Mouse (Mus musculus) hematopoietic multipotent progenitor cell, adult 10-12 weeks (in vitro differentiated cells): ENCODE data around the gene Atp2a1. TPM values are rescaled to one million over a fixed set of nuclear protein-coding genes. Genes with fewer than 3 reads are reported as not detected.

Experiments used
- polyA plus RNA-seq: library from polyadenylated mRNA; stranded (reverse); fragments of >175 nt; gene quantifications from 2 replicates; pipeline ENCODE4 v1.2.3, GENCODE M21; 2012; ENCODE audit warnings: low replicate concordance

Gene Atp2a1
- 0.20 and 0.94 TPM in 2 replicates for polyA plus RNA-seq

DNA sequence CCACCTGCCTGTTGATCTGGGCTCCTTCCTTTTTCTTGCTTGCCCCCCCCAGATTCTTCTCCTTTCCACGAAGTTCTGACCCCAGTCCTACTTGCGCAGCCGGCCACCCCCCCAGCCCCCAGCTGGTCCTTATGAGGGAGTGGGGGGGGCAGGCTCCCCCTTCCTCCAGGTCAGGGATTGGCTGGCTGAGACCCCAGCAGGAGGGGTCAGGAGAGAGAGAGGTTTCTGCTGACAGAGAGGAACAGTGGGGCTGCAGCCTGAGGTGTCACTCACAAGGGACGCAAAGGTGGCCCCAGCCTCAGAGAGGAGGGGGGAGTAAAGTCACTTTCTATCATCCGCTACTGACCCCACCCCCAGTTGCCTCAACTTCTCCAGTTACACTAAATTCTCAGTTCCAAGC, at the start of gene Atp2a1:
Gene Atp2a1 (minus strand): TSS at position 105 of the 400 bp plus-strand sequence.

DNA sequence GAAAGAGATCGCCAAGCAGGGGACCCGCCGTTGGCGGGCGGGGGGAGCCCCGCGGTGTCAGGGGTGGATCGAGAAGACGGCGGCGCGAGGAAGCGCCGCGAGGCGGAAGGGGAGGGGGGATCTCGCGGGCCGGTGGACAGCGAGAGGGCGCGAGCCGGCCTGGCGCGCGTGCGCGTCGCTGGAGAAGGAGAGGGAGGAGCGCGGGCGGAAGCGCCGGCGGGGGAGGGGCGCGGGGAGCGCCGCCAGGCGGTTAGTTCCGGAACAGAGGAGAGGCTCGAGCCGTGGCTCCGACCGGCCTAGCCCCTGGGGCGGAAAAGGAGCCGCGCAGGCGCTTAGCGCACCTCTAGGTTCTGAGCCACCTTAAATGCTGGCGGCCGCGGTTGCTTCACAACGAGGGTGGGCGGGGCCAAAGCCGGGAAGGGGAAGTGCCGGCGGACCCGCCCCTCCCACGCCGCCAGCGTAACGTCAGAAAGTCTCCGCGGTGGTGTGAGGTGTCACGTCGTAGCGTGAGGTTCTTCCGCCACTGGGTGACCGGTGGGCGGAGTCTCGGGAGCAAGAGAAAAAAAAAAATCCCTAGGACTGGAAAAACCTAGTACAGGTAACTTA, 40.5 kb upstream of the Atp2a1 start, which contains the start of gene Atxn2l:
Gene Atxn2l (minus strand): TSS at position 165 of the 606 bp plus-strand sequence.

DNA sequence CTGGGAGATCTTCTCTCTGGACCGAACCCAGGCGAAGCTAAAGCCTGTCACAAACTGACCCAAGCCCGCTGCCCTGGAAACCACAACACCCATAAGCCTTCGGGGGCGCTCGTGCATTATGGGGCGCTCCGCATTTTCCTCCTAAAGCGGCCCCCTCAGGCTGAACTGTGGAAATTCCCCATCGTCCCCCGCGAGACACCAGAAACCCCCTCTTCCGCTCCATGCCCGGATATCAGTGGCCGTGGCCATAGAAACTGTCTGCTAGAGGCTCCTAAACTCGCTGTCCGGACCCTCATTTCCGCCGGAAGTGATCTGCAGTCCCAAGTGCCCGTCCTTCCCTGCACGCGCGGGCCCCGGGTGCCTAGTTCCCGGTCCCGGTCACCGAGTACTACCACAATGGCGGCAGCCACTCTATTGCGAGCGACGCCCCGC, 24.2 kb upstream of the Atp2a1 start, which contains the start of gene Tufm:
Gene Tufm (plus strand): TSS at position 310 of the 432 bp plus-strand sequence.

DNA sequence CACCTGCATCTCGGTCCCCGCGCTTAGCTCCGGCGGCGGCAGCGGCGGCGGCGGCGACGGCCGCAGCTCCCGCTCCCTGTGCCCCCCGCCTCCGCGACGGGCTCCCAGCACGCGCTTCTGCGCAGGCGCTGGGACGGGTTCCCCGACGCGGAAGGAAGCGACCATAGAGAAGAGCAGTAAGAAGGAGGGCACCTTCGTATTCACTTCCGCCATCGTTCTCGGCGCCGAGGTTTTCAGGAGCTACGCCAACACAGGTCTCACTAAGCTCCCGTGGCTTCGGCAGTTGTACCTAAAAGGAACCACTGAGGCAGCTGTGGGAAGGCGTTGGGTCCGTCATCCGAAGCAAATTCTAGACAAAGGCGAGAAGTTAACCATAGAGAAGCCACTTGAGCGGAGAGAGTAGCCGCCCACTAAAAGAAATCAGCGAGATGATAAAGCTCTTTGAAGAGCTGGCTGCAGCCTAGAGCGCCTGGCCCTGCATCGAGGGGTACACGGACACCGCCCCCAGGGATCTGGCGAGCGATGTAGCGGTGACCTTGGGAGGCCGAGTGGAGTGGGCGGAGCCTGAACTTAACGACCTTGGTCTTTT, 12.2 kb upstream of the Atp2a1 start, which contains the start of gene Sh2b1:
Gene Sh2b1 (minus strand): TSS at position 432 of the 589 bp plus-strand sequence.

DNA sequence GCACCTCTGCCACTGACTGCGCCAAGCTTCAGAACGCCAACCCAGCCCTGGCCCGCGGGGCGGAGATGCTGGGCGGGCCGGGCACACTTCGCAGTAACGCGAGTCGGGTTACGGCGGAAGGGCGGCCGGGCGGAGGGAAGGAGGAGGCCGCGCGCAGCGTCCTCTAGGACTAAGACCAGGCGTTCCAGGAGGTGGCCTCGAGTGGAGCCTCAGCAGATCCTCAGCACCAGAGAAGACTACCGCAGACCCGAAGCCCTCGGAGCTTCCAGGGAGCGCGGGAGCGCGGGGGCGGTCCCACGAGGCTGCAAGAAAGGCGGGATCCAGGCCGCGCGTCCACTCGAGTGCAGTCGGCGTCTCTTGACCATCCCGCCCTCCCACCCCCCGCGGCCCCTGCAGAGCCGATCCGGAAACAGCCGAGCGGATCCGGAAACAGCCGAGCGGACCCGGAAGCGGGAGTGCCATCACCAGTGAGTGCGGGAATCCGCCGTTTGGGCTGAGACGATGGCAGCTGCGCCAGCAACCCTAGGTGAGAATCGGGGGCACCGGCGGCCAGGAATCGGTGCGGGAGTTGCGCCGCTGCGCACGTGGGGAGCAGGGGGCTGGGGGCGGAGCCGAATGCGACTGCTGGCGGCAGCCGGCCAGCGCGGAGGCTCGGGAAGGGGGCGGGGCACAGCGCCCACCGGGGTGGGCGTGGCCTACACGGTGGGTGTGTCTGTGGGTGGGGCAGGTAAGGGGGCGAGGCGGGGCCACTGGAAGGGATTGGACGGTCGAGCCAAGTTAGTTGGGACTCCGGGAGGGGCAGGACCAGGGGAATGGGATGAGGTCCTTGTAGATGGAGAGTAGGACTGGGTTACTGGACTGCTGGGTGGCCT, 34.0 kb downstream of the Atp2a1 start, which contains the start of gene Rabep2:
Gene Rabep2 (plus strand): TSS at position 129 of the 872 bp plus-strand sequence.

DNA sequence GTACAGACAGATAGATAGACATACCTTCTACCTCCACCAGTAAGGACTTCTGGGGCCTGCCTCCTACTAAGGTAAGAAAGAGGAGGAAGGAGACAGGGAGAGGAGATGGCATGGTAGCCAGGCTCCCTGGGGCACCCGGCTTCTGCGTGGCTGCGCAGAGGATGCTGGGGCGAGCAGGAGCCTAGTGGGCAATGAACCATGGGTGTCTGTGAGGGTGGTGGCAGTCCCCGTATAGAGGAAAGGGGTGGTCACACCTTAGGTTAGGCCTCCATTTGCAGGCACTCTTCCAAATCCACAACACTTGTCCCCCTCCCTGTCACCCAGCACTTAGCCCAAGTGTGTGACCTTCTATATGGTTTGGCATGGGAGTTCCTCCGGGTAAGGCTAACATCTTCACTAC, 48.2 kb downstream of the Atp2a1 start, which contains the start of gene Cd19:
Gene Cd19 (minus strand): TSS at position 165 of the 400 bp plus-strand sequence.

DNA sequence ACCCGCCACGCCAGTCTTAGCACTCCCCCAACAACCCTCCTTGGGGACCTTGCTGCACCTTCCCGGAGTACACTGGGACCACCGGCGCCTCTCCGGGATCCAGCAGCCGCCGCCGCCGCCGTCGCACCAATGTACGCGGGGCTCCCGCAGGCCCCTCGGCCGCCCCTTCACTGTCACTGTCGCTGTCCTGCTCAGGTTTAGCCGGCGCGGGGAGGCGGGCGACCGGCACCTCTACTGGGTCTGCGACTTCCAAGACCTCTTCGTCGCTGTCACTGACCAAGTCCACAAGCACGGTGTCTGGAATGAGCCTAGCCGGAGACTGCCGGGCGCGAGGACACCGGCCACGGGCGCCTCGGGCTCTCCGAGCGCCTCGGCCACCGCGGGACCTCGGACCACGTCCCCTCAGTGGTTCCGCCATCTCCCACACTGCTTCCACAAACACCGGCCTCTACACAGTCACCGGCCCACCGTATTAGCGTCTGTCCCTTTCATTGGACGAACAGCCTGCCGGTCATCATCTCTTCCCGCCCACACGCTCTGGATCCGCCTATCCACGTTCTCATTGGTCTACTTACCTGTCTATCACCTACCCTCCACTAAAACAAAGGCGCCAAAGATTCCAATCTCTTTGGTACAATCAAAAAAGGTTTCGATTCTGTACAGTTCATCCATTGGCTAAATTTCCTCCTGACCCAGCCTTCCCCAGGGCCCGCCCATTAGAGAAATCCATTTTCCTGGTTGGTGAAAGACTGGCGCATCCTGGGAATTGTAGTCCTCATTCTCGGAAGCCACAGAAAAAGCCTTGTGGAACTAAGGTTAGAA, 66.4 kb downstream of the Atp2a1 start, which contains the start of gene Nfatc2ip:
Gene Nfatc2ip (minus strand): TSS at position 440 of the 822 bp plus-strand sequence.

Other genes starting within 250 kb of the Atp2a1 start
- 229 and 244 TPM in 2 replicates for gene Sbk1, start 190.5 kb downstream of the Atp2a1 start, polyA plus RNA-seq
- gene Lat, start 93.5 kb downstream of the Atp2a1 start, polyA plus RNA-seq: 188 and 207 TPM in 2 replicates
- gene Spns1, start 85.7 kb downstream of the Atp2a1 start, polyA plus RNA-seq: 66.4 and 139 TPM in 2 replicates
- 5.1 and 6.6 TPM in 2 replicates for gene Nfatc2ip, start 66.4 kb downstream of the Atp2a1 start, polyA plus RNA-seq
- gene Cd19, start 48.2 kb downstream of the Atp2a1 start, polyA plus RNA-seq: 103 and 270 TPM in 2 replicates
- gene Rabep2, start 34.3 kb downstream of the Atp2a1 start, polyA plus RNA-seq: 198 and 348 TPM in 2 replicates
- gene Sh2b1, start 12.3 kb upstream of the Atp2a1 start, polyA plus RNA-seq: 95.0 and 124 TPM in 2 replicates
- gene Tufm, start 24.3 kb upstream of the Atp2a1 start, polyA plus RNA-seq: 18.1 and 40.0 TPM in 2 replicates
- 600 and 1,323 TPM in 2 replicates for gene Atxn2l, start 40.3 kb upstream of the Atp2a1 start, polyA plus RNA-seq
- gene Eif3c, start 103.3 kb upstream of the Atp2a1 start, polyA plus RNA-seq: 43.4 and 50.0 TPM in 2 replicates
- gene Apobr, start 121.8 kb upstream of the Atp2a1 start, polyA plus RNA-seq: 69.9 and 145 TPM in 2 replicates
- gene Cln3, start 122.7 kb upstream of the Atp2a1 start, polyA plus RNA-seq: 26.8 and 44.7 TPM in 2 replicates
- gene Il27, start 131.8 kb upstream of the Atp2a1 start, polyA plus RNA-seq: 1.3 TPM in 2 replicates
- gene Nupr1, start 167.8 kb upstream of the Atp2a1 start, polyA plus RNA-seq: 4.9 and 6.8 TPM in 2 replicates
- 27.1 and 73.0 TPM in 2 replicates for gene Sgf29, start 186.2 kb upstream of the Atp2a1 start, polyA plus RNA-seq
- 0.25 and 2.0 TPM in 2 replicates for gene Sult1a1, start 213.3 kb upstream of the Atp2a1 start, polyA plus RNA-seq
- gene Bola2, start 232.3 kb upstream of the Atp2a1 start, polyA plus RNA-seq: 85.0 and 156 TPM in 2 replicates
- 3.1 and 7.3 TPM in 2 replicates for gene Slx1b, start 232.7 kb upstream of the Atp2a1 start, polyA plus RNA-seq
- 2,019 and 2,208 TPM in 2 replicates for gene Coro1a, start 244.7 kb upstream of the Atp2a1 start, polyA plus RNA-seq